Mouse (Mus musculus): ENCODE results near the gene Cftr. TPM values are rescaled to one million over a fixed set of nuclear protein-coding genes. Genes with fewer than 3 reads are reported as not detected.

The Cftr gene
- total RNA-seq, 4 experiments from 2014 or later, result 0.05 to 0.12 (median 0.08) TPM

DNA sequence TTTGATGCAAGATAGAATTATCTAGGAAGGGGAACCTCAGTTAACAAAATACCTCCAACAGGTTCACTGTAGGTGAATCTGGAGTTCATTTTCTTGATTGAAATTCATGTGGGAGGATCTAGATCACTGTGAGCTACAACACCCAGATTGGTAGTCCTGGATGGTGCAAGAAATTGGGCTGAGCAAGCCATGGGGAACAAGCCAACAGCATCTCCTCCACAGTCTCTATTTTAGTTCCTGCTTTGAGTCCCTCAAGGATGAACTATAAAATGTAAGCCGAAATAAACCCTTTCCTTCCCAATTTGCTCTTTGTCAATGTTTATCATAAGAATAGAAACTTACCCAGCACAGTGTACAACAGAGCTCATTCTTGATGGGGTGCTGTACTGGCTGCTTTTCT is 152.5 kb downstream of the Cftr start:
- no peak for DNase-seq

DNA sequence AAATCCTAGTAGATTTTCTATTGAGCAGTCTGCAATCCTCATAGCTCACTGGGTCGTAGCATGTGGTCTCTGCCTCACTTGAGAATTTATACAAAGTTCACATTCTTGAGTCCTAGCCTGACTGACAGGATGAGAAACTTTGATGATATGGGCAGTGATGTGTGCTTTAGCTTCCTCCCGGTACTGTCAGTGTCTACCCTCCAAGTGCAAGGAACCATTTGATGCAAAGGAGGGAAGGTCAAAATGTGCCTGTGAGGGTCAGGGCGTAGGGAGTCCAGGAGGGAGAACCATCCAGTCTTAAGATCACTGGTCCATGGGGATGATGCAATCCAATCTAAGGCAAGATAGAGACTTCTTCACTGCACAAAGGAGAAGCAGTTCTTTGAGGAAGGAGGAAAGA is 164.9 kb downstream of the Cftr start:
- DNase-seq, result no peak

DNA sequence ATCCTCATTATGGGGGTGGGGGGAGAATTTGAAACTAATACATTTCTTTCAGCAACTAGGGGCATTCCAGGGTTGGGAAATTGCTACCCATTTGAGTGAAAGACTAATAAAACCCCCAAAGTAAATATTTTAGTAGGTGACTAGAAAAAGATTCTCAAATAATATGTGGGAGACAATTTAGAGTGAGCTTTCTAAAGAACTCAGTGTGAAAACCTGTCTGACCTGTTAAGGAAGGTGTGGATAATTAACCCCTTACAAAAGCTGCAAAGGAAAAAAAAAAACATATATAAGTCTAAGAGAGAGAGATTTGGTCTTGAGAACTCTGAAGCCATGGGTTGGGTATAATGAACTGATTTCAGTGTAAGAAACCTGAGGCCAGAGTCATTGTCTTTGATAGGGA is 167.8 kb downstream of the Cftr start:
- no peak for DNase-seq

DNA sequence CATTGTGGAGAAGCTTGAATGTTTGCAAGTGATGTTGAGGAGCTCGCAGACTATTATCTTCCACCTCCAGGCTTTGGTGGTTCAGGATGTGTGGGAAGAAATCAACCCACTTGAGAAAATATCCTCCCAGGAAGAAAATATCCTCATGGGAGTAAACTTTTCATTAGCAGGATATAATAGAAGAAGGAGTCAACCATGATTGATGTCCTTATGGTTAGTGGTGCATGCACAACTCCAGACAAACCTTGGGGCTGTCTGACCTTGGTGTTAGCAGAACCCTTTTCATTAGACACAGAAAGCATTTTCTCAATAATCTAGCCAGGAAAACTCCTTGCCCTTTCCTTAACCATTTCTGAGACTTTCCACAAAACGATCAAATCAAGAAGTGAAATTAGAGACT is 173.8 kb downstream of the Cftr start:
- DNase-seq, result no peak

DNA sequence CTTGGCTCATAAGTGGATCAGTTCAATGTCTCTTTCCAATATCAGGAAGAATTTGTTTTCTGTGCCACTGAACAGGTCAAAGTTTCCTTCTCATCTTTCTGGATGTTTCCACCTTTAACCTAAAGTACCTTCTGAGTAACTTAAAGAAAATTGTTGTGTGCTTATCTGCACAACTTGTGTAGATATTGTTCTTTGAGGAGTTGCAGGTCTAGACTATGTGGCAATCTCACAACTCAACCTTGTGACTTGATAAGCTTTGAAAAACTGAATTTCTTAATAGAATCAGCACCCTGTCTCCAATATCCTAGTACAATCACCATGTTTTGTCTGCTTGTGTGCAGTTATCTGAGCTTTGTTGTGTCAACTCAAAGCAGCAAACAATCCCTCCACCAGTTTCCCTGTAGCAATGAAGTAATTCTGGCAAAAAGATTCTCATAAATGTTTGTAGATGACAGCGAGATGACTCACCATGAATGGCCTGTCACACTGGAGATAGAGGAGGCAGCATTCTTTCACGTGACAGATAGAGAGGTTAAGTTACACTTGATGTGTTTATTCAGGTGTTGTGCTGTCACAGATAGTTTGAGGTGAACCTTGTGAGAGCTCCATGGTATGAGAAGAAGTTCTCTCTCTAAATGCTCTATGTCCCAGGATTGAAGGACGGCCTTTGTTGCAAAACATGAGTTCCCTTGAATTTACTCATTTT is 178.8 kb downstream of the Cftr start:
- DNase-seq, result no peak

DNA sequence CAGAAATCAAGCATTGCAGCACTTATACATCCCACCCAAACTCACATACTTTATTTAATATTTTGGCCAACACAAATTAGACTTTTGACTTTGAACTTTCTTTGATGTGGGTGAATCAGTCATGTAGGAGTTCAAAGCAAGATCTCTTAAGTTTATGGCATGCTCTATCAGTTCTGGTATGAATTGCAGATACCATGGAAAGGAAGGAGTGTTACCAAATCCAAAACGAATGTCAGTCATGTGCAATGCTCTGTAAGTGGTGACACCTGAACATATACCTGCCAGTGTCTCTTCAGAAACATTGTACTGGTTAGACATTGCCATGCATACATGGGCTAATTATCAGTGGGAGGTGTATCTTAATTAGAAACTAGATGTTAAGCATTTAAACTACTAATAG is 189.7 kb downstream of the Cftr start:
- no peak for DNase-seq

DNA sequence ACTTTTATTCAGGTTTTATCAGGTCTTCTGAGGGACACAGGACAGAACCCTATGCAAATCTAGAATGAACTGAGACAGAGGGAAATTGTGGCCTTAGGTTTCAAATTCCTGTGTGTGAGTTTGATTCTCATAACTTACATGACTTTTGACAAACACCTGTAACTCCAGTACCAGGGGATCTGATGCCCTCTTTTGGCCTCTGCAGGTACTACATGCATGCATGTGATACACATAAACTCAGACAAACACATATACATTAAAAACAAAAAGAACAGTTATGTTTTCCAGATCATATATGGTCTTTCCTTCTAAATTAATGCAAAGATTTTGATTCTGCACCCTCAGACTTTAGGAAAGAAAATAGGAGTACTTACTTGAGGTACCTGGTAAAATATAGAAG is 190.5 kb downstream of the Cftr start:
- no peak for DNase-seq

DNA sequence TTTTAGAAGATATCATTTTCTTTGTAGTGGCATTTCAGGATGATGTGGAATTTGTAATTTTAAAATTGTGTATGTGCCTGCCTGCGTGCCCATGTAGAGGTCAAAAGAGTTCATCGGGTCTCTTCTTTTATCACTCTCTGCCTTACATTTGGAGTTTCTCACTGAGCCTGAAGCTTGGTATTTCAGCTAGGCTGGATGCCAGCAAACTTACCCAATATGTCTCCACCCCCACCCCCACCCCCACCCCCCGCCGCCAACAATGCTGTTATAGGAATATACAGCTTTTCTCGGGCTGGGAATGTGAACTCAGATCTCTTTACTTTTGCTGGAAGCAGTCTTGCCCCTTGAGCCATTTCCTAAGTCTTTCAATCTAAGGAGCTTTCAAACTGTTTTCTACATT is 191.7 kb downstream of the Cftr start:
- no peak for DNase-seq

DNA sequence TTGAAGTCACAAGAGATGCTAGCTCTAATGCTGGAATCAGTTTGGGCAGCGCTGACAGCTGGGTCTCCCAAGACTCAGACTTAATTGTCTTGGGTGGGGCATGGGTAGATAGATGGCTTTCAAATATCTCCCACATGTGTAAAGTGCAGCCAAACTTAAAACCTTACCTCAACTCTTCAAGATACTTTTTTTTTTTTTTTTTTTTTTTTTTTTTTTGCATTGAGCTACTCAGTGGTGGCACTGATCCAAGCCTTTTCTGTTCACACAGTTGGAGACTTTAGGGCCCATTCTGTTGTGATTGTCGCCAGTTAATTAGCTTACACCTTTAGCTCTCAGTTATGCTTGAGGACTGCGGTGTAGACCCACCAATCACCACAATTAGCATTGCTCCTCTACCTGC is 198.6 kb downstream of the Cftr start:
- DNase-seq, result no peak

DNA sequence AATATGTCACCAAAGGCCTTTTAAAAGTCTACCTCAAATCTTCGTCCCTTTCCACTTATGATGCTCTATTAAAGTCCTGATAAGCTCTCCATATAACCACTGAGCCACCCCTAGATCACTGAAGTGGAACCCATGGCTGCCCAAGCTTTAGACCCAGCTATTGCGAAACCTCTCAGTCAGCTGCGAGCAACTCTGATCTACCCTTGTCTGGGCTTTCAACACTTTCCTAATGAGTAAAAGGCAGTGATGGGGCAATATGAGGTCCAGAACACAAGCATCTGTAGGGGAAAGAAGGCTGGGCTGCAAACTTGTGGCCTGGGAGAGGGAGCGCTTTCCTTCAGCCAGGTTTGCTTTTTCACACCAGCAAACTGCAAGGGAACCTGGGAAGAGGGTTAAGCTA is 199.2 kb downstream of the Cftr start:
- no peak for DNase-seq

Other genes with a start within 250 kb of the Cftr start
- gene Wnt2, start 140.1 kb upstream of the Cftr start, total RNA-seq (2022), result under 1 TPM; 0.18 to 0.67 (median 0.43) TPM
- gene Asz1, start 61.6 kb upstream of the Cftr start, total RNA-seq (2022), result not detected